Mouse (Mus musculus) cerebellum, adult 9-10 months (tissue): ENCODE results near the gene Rab38.

Source experiments
- DNase-seq: peaks from one replicate; pipeline ENCODE4 v3.0.0; 2022

Gene Rab38

GRCm38 (mm10) chr7:88429786-88430691, at the start of gene Rab38:
Gene Rab38, plus strand, starts transcription at chr7:88430273.
- DNase-seq = no peak

GRCm38 (mm10) chr7:88394568-88394967, 35.5 kb upstream of the Rab38 start:
- DNase-seq = no peak

- DNase-seq = no peak
Measured at GRCm38 (mm10) chr7:88395745-88396144, 34.3 kb upstream of the Rab38 start.

GRCm38 (mm10) chr7:88405311-88405710, 24.8 kb upstream of the Rab38 start:
- no peak for DNase-seq

- DNase-seq = no peak
Measured at GRCm38 (mm10) chr7:88406466-88406865, 23.6 kb upstream of the Rab38 start.

- DNase-seq = no peak
Measured at GRCm38 (mm10) chr7:88421821-88422220, 8.3 kb upstream of the Rab38 start.

- DNase-seq = no peak
Measured at GRCm38 (mm10) chr7:88423889-88424288, 6.2 kb upstream of the Rab38 start.

- DNase-seq = no peak
Measured at GRCm38 (mm10) chr7:88425744-88426143, 4.3 kb upstream of the Rab38 start.

- no peak for DNase-seq
Measured at GRCm38 (mm10) chr7:88427484-88427883, 2.6 kb upstream of the Rab38 start.

GRCm38 (mm10) chr7:88430692-88431084, 615 bp downstream of the Rab38 start:
- no peak for DNase-seq

- no peak for DNase-seq
Measured at GRCm38 (mm10) chr7:88440301-88440700, 10.2 kb downstream of the Rab38 start.

GRCm38 (mm10) chr7:88442649-88443048, 12.6 kb downstream of the Rab38 start:
- no peak for DNase-seq

- no peak for DNase-seq
Measured at GRCm38 (mm10) chr7:88443435-88443834, 13.4 kb downstream of the Rab38 start.

GRCm38 (mm10) chr7:88445320-88445903, 15.3 kb downstream of the Rab38 start:
- no peak for DNase-seq

GRCm38 (mm10) chr7:88453234-88453633, 23.2 kb downstream of the Rab38 start:
- no peak for DNase-seq

- DNase-seq = no peak
Measured at GRCm38 (mm10) chr7:88457827-88458226, 27.8 kb downstream of the Rab38 start.

GRCm38 (mm10) chr7:88467754-88468153, 37.7 kb downstream of the Rab38 start:
- no peak for DNase-seq

- DNase-seq = no peak
Measured at GRCm38 (mm10) chr7:88482110-88482619, 52.1 kb downstream of the Rab38 start.

- DNase-seq = no peak
Measured at GRCm38 (mm10) chr7:88482628-88483027, 52.6 kb downstream of the Rab38 start.

- no peak for DNase-seq
Measured at GRCm38 (mm10) chr7:88491020-88491419, 60.9 kb downstream of the Rab38 start.

GRCm38 (mm10) chr7:88502217-88502817, 72.2 kb downstream of the Rab38 start:
- DNase-seq = no peak

GRCm38 (mm10) chr7:88509748-88510147, 79.7 kb downstream of the Rab38 start:
- no peak for DNase-seq

- DNase-seq = no peak
Measured at GRCm38 (mm10) chr7:88522481-88522880, 92.4 kb downstream of the Rab38 start.
